Mouse (Mus musculus): ENCODE data around the gene Gm15517. TPM values are rescaled to one million over a fixed set of nuclear protein-coding genes. Genes with fewer than 3 reads are reported as not detected.
A peak's percentile ranks its signal among the peaks of the same experiment; 100 is the strongest.
"Not testable (repeated sequence)": the region's sequence is repeated elsewhere in the genome, so short reads cannot be mapped to it uniquely, and the experiment has no call there.

The Gm15517 gene
- total RNA-seq, 2 experiments from 2014 or later: not detected

DNA sequence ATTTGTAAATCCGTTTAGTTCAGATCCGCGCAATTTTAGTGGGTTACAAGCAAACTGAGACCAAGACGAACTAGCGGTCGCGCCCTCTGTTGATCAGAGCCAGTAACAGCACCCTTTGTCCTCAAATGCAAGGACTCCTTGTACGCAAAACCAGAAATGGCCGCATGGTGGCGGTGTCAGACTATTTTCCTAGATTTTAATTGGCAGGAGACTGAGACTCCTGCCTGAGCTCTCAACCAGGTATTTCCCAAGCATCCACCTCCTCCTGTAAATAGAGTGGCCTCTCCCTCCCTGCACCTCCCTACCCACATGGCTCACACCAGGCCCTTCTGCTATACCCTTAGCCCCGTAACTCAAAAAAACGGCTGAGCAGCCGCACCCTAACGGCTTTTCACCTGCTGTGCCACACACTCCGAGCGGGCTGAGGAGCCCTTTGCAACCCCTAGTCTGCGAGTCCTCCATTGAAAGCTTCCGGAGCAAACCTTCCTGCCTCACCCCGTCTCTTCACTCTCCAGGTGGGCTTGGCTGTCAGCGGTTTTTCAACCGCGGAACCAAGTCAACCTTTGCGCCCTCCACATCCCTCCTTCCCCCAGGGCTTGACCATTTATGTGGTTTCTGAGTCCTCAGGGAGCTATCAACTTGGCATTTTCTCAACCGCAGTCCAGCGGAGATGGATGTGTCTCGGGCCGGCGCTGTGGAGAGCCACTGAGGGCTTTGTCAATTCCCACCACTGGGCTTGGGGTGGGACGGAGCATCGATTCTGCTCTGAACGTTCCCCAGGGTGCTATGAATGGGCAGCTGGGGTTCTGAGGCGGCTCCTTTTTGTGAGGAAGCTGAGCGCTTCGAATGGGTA lies 1.8 kb downstream of the Gm15517 start:
- DNase-seq: peak; percentile 86 to 93
- intact Hi-C loops (cut with DNase I): loop anchor here (1.0 to 10.0 kb wide), 3 partner anchors 52 to 224 kb away; partner anchors contain the start of gene Shank1

DNA sequence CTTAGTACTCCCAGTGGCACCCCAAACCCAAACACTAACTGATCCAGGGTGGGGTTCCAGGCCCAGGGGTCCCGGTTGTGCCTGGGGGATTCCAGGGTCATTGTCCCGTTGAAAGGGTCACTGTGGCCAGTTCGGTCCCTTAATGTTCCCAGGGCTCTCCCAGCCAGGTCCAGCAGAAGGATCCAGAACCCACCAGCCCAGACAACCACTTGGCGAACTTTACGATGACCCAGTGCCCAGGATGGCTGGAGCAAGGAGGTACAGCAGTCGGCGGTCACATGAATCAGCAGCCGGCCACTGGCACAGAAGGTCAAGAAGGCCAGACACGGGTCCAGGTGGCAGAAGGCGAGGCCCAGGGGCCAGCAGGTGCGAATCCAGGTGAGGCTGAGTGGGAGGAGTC lies 6.9 kb downstream of the Gm15517 start:
- intact Hi-C loops (cut with DNase I): loop anchor here (10.0 kb wide), 1 partner anchor 47 kb away; the partner anchor contains the start of gene Shank1
- no peak for DNase-seq

DNA sequence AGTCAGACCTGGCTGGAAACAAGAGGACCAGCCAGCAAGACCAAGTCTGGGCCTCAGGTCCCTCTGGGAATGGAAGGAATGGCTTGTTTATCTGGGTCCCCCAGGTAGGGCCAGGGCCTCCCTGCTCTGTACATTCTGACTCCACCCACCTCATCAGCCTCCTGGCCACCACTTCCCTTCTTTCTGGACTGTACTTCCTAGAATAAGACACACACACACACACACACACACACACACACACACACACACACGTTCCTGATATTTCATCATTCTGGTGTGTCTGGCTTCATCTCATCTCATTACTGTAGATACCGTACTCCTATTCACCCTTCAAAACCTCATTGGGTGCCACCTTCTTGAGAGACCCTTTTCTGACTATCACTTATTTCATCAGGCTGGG lies 8.2 kb downstream of the Gm15517 start:
- no peak for DNase-seq
- intact Hi-C loops (cut with DNase I): loop anchor here (10.0 kb wide), 1 partner anchor 45 kb away; the partner anchor contains the start of gene Shank1

DNA sequence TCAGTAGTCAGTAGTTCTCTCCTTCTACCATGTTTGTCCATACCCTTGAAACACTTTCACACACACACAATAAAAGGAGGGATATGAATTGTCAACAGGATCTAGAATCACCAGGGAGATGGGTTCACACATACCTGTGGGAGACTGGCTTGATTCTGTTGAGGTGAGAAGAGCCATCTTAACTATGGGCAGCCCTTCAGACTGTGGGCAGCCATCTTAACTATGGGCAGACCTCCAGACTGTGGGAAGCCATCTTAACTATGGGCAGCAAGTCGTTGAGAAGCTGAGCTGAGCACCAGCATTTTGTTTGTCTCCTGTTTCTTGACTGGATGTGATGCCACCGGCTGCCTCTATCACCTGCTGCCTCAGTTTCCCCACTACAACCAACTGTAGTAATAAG lies 10.1 kb downstream of the Gm15517 start:
- no peak for DNase-seq
- intact Hi-C loops (cut with DNase I): loop anchor here (5.0 kb wide), 1 partner anchor 291 kb away; no protein-coding TSS in a partner anchor

DNA sequence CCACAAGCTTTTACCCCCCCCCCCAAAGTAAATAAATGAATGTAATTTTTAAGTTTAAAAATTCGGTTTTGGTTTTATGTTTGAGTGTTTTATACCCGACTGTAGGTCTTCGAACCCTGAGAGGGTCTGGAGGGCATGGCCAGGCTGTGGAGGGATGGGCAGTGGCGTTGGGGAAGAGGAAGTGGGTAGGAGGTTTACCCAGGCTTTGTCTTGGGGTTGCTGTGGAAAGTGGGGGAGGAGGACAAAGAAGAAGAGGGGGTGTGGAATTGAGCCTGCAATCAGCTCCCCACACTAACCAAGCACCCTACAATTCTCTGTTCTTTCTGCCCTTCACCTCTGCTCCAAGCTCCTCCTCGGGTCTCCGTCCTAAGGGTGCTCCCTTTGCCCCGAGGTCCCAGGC lies 11.3 kb downstream of the Gm15517 start:
- no peak for DNase-seq
- intact Hi-C loops (cut with DNase I): loop anchor here (5.0 kb wide), 1 partner anchor 290 kb away; no protein-coding TSS in a partner anchor

DNA sequence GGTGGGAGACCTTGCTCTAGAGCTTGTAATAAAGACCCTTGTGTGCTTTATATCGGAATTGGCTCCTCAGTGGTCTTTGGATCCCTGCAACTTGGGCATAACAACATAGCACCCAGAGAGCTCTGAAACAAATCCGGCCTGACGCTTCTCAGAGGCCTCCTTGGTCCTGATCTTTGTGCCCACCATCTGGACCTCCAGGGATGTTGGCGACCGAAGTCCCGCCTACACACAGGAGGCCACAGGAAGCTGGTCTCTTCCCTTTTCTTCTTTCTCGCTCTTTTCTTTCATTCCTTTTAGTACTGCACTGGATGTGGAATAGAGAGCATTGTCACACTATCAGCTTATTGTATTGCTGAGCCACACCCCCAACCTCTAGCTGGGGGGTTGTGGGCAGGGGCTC lies 12.2 kb downstream of the Gm15517 start:
- intact Hi-C loops (cut with DNase I): loop anchor here (5.0 kb wide), 1 partner anchor 289 kb away; no protein-coding TSS in a partner anchor
- no peak for DNase-seq

DNA sequence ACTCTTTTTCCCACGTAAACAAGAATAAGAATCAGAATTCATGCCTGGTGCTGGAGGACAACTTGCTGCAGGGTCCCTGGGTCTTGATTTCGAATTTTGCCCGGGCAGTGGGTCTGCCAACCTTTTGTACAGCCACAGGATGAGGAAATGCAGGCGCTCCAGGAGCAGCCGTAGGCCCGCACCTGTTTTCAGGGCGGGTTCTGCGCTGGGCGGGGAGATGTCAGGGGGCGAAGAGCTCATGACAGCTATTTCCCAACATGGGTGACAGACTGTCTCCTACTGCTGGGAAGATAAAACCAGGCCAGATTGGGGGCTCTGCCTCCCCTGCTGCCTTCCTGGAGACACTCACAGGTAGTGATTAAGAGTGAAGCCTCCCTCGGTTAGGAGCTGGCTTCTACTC lies 12.8 kb downstream of the Gm15517 start:
- DNase-seq: no peak
- intact Hi-C loops (cut with DNase I): loop anchor here (5.0 kb wide), 1 partner anchor 288 kb away; no protein-coding TSS in a partner anchor

DNA sequence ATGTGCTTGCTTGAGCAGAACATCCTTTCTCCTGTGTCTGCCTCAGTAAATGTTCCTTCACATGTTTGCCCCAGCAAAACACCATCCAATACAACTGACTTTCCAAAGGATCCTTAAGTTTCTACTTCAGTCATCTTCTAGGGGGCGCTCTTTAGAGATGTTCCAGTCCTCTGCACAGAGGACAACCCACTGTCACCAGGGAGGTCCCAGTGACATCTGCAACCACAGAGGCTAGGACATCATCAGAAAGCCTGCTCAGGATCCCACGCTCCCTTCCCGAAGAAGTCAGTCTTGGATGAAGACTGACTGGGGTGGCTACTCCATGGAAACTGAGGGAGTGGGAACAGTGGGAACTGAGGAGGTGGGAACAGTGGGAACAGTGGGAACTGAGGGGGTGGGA lies 14.3 kb downstream of the Gm15517 start:
- intact Hi-C loops (cut with DNase I): no loop called here
- DNase-seq: no peak

DNA sequence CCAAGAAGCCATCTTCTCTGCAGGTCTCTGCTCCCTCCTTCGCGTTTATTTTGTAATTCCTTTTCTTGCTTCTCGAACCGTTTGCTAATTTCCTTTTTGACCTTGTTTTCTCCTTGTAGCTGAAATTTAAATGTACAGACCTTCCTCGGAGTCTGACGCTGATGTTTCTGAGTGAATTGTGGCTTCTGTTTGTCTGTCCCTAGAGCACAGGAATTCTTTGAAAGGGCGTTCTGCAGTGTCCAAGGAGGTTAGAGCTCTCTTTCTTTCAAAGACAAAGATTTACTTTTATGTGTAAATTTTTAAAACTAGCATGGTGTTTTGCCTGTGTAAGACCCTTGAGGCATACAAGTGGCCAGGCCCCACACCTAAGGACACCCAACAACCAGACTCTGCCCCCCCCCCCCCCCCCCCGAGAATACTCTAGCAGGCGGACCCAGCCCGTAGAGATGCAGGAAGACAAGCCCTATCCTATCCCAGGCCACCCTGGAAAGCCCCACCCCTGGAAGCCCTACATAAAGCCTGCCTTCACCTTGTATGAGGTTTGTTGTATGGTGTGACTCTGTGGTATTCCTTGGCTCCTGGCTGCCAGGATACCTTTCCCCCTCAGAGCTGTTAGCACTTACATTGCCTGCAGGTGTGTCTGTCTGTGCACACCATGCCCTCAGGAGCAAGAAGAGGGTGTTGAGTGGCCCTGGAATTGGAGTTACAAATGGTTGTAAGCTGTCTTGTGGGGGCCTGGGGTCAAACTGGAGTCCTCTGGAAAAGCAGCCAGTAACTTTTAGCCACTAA lies 15.4 kb downstream of the Gm15517 start:
- DNase-seq: no peak
- intact Hi-C loops (cut with DNase I): no loop called here

DNA sequence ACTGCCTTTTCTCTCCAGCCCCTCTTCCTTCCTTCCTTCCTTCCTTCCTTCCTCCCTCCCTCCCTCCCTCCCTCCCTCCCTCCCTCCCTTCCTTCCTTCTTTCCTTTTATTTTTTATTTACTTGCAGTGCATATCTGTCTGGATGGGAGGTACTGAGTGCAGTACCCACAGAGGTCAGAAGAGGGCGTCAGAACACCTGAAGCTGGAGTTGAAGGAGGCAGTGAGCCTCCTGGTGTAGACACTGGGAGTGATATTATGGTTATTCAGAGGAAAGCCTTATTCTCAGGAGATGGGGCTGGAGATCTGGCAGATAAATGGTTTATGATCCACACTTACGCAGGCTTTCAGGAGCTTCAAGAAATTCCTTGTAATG lies 16.0 kb downstream of the Gm15517 start:
- DNase-seq: no peak
- intact Hi-C loops (cut with DNase I): no loop called here

DNA sequence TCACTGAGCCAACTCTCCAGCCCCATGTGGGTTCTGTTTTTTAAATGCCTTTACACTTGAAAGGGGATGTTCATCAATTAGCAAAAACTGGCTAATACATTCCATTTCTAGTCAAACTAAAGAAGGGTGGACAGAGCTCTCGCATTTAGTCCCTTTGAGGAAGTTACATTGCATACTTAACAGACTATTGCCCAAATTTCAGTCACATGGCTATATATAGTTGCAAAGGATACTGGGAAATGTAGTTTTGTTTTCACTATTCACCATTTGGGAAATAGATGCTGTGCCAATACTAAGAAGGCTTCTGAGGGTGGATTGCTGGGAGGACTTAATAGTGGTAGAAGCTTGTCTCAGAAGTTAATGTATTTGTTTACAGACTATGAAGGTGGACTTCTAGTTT lies 19.7 kb downstream of the Gm15517 start:
- no peak for DNase-seq
- intact Hi-C loops (cut with DNase I): no loop called here

DNA sequence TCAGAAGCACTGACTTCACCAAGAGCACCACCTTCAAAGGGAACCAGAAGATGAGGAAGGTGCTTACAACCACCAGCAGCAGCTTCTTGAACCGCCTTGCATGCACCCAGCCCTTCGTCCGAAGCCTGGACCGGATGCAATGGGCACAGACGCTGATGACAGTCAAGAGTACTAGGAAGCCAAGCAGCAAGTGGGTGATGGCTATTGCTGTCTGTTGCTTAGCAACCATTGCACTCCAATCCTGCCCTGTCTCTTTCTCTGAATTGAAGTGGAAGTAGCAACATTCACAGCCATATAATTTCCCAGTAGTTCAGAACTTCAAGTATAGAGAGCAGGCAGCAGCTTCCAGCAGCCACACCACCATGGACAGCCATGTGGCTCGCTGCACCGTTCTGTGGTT lies 20.3 kb downstream of the Gm15517 start:
- intact Hi-C loops (cut with DNase I): no loop called here
- no peak for DNase-seq

DNA sequence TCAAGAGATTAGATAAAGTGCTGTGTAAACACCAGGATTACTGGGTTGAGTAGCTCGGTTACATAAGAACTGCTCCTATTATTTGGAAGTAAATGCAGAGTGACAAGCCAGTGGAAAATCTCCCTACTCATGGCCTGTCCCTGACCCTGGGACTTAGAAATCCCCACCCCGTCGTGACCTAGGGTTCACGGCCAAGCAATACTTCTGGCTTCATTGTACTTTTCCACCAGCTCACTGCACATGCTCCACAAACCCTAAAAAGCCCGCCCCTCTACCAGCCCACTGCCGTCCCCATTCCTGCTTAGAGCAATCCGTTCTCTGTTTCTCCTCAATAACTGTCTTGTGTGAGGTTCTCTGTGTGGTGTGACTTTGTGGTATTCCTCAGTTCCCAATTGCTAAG lies 26.5 kb downstream of the Gm15517 start:
- DNase-seq: no peak
- intact Hi-C loops (cut with DNase I): no loop called here

DNA sequence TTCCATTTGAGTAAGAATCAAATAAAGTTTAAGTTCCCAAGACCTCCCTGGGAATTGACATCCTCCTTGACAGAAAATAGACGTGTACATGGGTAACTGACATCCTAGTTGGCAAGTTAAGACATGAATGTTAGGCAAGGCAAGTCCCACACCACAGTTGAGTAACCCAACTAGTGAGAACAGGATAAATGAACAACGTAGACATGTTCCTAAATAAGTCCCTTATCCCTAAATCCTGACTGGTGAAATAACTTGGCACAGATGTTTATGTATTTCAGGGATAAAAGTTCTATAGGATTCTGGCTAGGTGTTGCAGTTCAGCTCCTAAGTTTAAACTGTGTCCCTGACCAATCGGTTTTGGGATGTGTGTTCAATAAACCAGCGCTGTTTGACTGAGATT lies 29.7 kb downstream of the Gm15517 start:
- no peak for DNase-seq
- intact Hi-C loops (cut with DNase I): no loop called here

DNA sequence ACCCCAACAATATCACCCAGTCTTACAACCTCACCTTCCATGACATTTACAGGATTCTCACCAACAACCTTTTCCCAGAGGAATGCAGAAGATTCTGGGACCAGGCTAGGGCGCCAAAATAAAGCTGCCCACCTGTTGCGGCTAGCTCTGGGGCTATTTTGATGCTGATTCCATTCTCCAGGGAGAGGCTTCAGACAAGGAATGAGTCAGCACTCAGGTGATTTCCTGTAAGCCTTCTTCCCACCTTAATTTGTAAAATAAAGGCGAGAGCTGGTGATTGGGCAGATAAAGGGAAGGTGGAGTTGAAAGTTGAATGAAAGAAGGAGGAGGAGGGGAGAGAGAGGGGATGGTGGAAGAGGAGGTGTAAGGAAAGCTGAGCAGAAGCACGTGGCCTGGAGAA lies 30.2 kb downstream of the Gm15517 start:
- DNase-seq: no peak
- intact Hi-C loops (cut with DNase I): no loop called here

DNA sequence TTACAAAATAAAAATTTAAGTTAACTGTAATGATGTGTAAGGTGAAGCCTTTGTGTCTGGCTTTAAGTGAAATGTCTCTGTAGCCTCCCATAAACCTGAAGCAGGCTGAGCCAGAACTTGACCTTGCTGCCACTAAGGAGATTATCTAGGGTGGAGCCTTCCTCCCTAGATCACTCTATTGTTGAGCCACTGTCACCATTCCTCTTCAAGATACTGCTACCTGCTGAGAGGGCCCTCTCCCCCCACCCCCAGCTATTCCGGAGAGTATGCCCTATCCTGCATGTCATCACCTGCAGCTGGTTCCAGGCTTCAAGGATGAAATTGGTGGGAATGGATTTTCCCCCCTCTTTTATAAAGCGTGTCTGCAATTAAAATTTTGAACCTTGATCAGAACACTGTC lies 36.3 kb downstream of the Gm15517 start:
- DNase-seq; intact Hi-C loops (cut with DNase I): not testable (repeated sequence)

DNA sequence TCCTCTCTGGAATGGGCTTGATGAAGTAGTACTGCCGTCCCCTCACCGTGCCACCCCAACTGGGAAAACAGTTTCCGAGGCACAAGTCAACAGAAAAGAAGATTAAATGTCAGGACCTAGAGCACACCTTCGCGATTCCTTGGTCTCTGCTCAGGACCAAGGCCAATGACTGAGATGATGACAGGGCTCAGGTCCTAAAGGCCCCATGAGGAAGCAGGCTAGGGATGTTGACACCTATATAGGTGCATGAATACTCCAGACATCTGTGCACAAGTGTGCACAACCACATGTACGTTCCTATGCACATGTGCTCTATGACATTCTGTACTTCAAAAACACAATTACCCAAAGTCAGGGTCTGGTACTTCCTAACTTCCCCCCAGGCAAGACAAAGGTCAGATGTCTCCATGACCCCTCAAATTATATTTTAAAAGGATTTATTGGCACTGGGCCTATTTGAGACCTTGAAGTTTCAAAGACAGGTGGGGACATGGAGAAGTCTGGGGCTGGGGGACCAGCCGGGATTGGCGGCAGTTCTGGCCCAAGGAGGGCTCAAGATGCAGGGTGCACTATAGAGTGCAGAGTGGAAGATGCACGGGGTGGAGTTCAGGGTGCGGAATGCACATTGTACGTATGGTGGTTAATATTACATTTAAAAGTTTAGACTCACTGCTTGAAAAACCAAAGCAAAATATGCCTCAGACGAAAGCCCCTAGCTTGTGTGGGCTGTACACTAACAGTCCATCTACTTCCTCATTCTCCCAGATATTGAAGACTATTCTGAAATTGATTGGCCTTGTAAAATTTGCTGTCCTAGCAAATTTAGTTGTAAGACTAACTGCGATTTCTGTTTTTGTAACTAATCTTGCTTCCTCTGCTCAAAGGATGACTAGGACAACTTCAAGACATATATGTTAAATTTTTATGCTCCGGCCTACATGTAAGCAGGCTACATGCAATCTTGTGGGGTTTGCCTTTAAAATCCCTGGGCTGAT lies 42.4 kb downstream of the Gm15517 start:
- DNase-seq: no peak
- intact Hi-C loops (cut with DNase I): no loop called here

DNA sequence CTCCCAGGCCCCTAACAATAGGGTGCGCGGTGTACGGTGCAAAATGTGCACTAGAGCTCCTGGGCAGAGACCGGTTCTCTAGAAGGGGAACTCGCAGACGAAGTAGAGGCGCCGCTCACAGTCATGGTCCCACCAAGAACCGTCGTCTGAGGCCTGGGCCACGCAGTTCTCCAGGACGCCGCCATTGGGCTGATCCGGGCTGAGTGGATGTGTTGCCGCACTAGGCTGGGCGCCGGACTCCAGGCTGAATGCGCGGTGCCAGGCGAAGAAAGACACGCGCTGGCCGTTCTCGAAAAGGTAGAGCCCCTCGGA lies 43.2 kb downstream of the Gm15517 start:
- intact Hi-C loops (cut with DNase I): no loop called here

DNA sequence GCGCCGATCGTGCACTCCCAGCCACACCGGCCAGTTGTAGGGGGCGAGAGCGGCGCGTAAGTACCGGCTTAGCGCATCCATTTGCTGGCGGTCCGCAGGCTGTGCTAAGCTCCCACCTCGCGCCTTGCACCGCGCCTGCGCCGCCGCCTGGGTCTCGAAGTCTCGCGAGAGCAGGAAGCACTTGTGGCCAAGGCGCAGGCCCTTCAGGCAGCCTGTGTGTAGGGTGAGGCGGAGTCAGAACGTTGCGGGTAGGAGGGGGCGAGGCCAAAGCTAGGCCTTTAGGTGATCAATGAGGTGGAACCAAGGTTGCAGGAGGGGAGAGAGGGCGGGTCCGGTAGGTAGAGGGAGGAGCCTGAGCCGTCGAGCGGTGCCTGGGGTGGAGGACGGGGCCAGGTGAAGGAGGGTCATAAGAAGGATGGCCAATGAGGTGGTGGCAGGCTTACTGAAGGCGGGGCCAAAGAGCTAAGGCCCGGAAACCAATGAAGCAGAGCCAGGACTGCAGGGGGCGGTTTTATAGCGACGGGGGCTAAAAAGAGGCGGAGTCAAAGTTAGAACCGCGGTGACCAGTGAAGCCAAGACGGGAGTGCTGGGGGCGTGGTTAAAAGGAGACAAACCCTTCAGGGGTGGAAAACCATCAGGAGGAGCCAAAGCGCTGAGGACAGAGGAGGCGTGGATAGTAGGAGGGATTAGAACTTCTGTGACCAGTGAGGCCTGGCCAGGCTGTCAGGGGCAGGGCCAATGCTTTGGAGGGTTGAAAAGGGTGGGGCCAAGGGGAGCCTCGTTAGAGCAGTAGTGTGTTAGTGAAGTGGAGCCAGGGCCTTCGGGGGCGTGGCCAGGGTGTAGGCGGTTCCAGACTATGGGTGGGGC lies 43.8 kb downstream of the Gm15517 start:
- intact Hi-C loops (cut with DNase I): no loop called here
- DNase-seq: peak; percentile 92

More for the DNA sequence above, 43.2 kb downstream of the Gm15517 start:
- DNase-seq: no peak
